22 mouse cellular contexts compared by ENCODE assay signal in genomic region chr13:102852865-102853264, GRCm38 (mm10).
DNase-seq lines count a peak whose midpoint lies in the region; ATAC-seq and TF ChIP-seq lines count a peak whose summit lies in the region.
"Had no signal": no experiment of that assay in that cellular context is flagged by ENCODE, and none has a peak within 500 bp of the region (broad histone marks: within the 10 kb centered on the region; RNA-seq: fewer than 3 reads in every experiment).

No protein-coding gene starts in this region.

- no peak overlapping the region for H3K4me3 ChIP-seq in kidney, adult 2 months (ENCODE audit: insufficient read depth, low read depth, low read length)
- H3K4me3 ChIP-seq in kidney, embryonic 14.5 days (ENCODE audit: low read length), result no peak overlapping the region
- H3K4me3 ChIP-seq in lung, embryonic 16.5 days (ENCODE audit: low read length), result no peak overlapping the region
- H3K4me3 ChIP-seq in intestine, embryonic 16.5 days (ENCODE audit: low read length), result no peak overlapping the region
- H3K4me3 ChIP-seq in forebrain, embryonic 15.5 days, result no peak overlapping the region
- H3K4me3 ChIP-seq: embryonic facial prominence, embryonic 15.5 days; heart, embryonic 12.5 days; limb, embryonic 15.5 days; midbrain, embryonic 13.5 days had no signal

- peaks cover 6% of the 10 kb centered on the region; the same call in 1 of the 2 replicates for H3K4me1 ChIP-seq in kidney, adult 2 months (ENCODE audit: control insufficient read depth, insufficient read depth, low read length)
- H3K4me1 ChIP-seq in kidney, embryonic 14.5 days (ENCODE audit: control insufficient read depth, insufficient read depth, low read length), result no peaks in the 10 kb centered on the region; the same call in 1 of the 2 replicates
- peaks cover 7% of the 10 kb centered on the region; the same call in 1 of the 2 replicates for H3K4me1 ChIP-seq in lung, embryonic 16.5 days (replicated peaks; ENCODE audit: control insufficient read depth, insufficient read depth, low read length)
- H3K4me1 ChIP-seq in intestine, embryonic 16.5 days (ENCODE audit: control insufficient read depth, insufficient read depth, low read length), result peaks cover 8% of the 10 kb centered on the region
- no peaks in the 10 kb centered on the region for H3K4me1 ChIP-seq in forebrain, embryonic 15.5 days
- H3K4me1 ChIP-seq: limb, embryonic 15.5 days had no signal

- H3K9me3 ChIP-seq in kidney, embryonic 14.5 days (ENCODE audit: control insufficient read depth, low read length), result no peaks in the 10 kb centered on the region
- H3K9me3 ChIP-seq in lung, embryonic 16.5 days (ENCODE audit: control insufficient read depth, low read length), result no peaks in the 10 kb centered on the region
- no peaks in the 10 kb centered on the region for H3K9me3 ChIP-seq in intestine, embryonic 16.5 days (ENCODE audit: control insufficient read depth, low read length)
- H3K9me3 ChIP-seq in forebrain, embryonic 15.5 days, result no peaks in the 10 kb centered on the region
- H3K9me3 ChIP-seq: embryonic facial prominence, embryonic 15.5 days; heart, embryonic 12.5 days; limb, embryonic 15.5 days; midbrain, embryonic 13.5 days had no signal

- no peak for TF ChIP-seq CTCF in kidney, adult 2 months (conservative IDR thresholded peaks at IDR 0.05; ENCODE audit: insufficient read depth, insufficient read length, low read depth, low read length)

- peak; percentile 78 for DNase-seq in kidney, adult 2 months
- no peak for DNase-seq in lung, postnatal 4 days
- peak; percentile 47 for DNase-seq in retina, embryonic 14.5 days (ENCODE audit: low spot score)
- no peak for DNase-seq in adrenal gland, adult 8-10 months
- DNase-seq: adrenal gland, postnatal 14 days; cerebellum, adult 8-10 months; gastrocnemius, postnatal 10 days; heart, adult 11 months; heart, postnatal 14 days; left cerebral cortex, postnatal 4 days; lung, adult 2 months; right cerebral cortex, postnatal 25 days had no signal

- no peaks in the 10 kb centered on the region for H3K27me3 ChIP-seq in kidney, adult 2 months (replicated peaks; ENCODE audit: control insufficient read depth, insufficient read depth, low read length)
- H3K27me3 ChIP-seq in kidney, embryonic 14.5 days (ENCODE audit: control insufficient read depth, insufficient read depth, low read length), result no peaks in the 10 kb centered on the region
- no peaks in the 10 kb centered on the region for H3K27me3 ChIP-seq in lung, embryonic 16.5 days (ENCODE audit: control insufficient read depth, insufficient read depth, low read depth, low read length)
- H3K27me3 ChIP-seq in intestine, embryonic 16.5 days (replicated peaks; ENCODE audit: control insufficient read depth, insufficient read depth, low read length), result no peaks in the 10 kb centered on the region
- no peaks in the 10 kb centered on the region for H3K27me3 ChIP-seq in forebrain, embryonic 15.5 days
- H3K27me3 ChIP-seq: embryonic facial prominence, embryonic 15.5 days; heart, embryonic 12.5 days; limb, embryonic 15.5 days; midbrain, embryonic 13.5 days had no signal

- no peak for ATAC-seq in kidney, embryonic 14.5 days (ENCODE audit: low FRiP score, low TSS enrichment)
- ATAC-seq in lung, embryonic 16.5 days (ENCODE audit: low read depth), result peak; percentile 59
- ATAC-seq in intestine, embryonic 16.5 days, result peak; percentile 33; the same call in 1 of the 2 replicates
- ATAC-seq in forebrain, embryonic 15.5 days (replicated peaks), result no peak
- ATAC-seq: activated CD4-positive, CD25-positive, alpha-beta regulatory T cell, adult 4 months; forebrain, embryonic 14.5 days; midbrain, embryonic 13.5 days had no signal

- no peak overlapping the region for H3K27ac ChIP-seq in kidney, adult 2 months (ENCODE audit: insufficient read depth, low read depth, low read length)
- H3K27ac ChIP-seq in kidney, embryonic 14.5 days (ENCODE audit: low read depth, low read length), result no peak overlapping the region
- peak overlapping the region; percentile 17; the same call in 1 of the 2 replicates for H3K27ac ChIP-seq in lung, embryonic 16.5 days (ENCODE audit: low read length)
- no peak overlapping the region for H3K27ac ChIP-seq in intestine, embryonic 16.5 days (ENCODE audit: low read length)
- no peak overlapping the region for H3K27ac ChIP-seq in forebrain, embryonic 15.5 days (replicated peaks)
- H3K27ac ChIP-seq: embryonic facial prominence, embryonic 15.5 days; limb, embryonic 15.5 days; midbrain, embryonic 13.5 days had no signal

- H3K9ac ChIP-seq in kidney, embryonic 14.5 days (ENCODE audit: low read depth, low read length), result no peak overlapping the region
- H3K9ac ChIP-seq in lung, embryonic 16.5 days (ENCODE audit: low read length), result no peak overlapping the region
- H3K9ac ChIP-seq in intestine, embryonic 16.5 days (ENCODE audit: low read depth, low read length), result no peak overlapping the region
- H3K9ac ChIP-seq in forebrain, embryonic 15.5 days (replicated peaks), result no peak overlapping the region
- H3K9ac ChIP-seq: embryonic facial prominence, embryonic 15.5 days; heart, embryonic 12.5 days; limb, embryonic 15.5 days; midbrain, embryonic 13.5 days had no signal

- H3K36me3 ChIP-seq in kidney, adult 2 months (ENCODE audit: control insufficient read depth, insufficient read depth, low read length), result no peaks in the 10 kb centered on the region
- H3K36me3 ChIP-seq in kidney, embryonic 14.5 days (ENCODE audit: control insufficient read depth, insufficient read depth, low read length), result peaks cover 2% of the 10 kb centered on the region; the same call in 1 of the 2 replicates
- H3K36me3 ChIP-seq in lung, embryonic 16.5 days (ENCODE audit: control insufficient read depth, insufficient read depth, low read length), result no peaks in the 10 kb centered on the region
- no peaks in the 10 kb centered on the region for H3K36me3 ChIP-seq in intestine, embryonic 16.5 days (ENCODE audit: control insufficient read depth, insufficient read depth, low read length)
- no peaks in the 10 kb centered on the region for H3K36me3 ChIP-seq in forebrain, embryonic 15.5 days
- H3K36me3 ChIP-seq: embryonic facial prominence, embryonic 15.5 days; limb, embryonic 15.5 days; midbrain, embryonic 13.5 days had no signal

- H3K4me2 ChIP-seq in kidney, embryonic 14.5 days (replicated peaks; ENCODE audit: low read depth, low read length), result no peak overlapping the region
- no peak overlapping the region for H3K4me2 ChIP-seq in lung, embryonic 16.5 days (ENCODE audit: low read depth, low read length)
- H3K4me2 ChIP-seq in intestine, embryonic 16.5 days (ENCODE audit: low read depth, low read length), result no peak overlapping the region
- no peak overlapping the region for H3K4me2 ChIP-seq in forebrain, embryonic 15.5 days (replicated peaks)
- H3K4me2 ChIP-seq: embryonic facial prominence, embryonic 15.5 days; heart, embryonic 12.5 days; limb, embryonic 15.5 days; midbrain, embryonic 13.5 days had no signal

- WGBS in kidney, adult 2 months, result 56% methylated on average over 5 of the region's 5 CpGs
- WGBS in kidney, embryonic 14.5 days, result 85% methylated on average over 5 of the region's 5 CpGs
- WGBS in lung, embryonic 16.5 days, result 81% methylated on average over 5 of the region's 5 CpGs
- 71% methylated on average over 5 of the region's 5 CpGs for WGBS in intestine, embryonic 16.5 days
- 90% methylated on average over 5 of the region's 5 CpGs for WGBS in forebrain, embryonic 15.5 days

- TF ChIP-seq POLR2A in kidney, adult 2 months (IDR thresholded peaks at IDR 0.05; ENCODE audit: low read depth, low read length), result no peak

Comparison
In these comparisons a context has a peak if more than half of its experiments do, and no peak if none do; other contexts are left out.
1. DNase-seq: peak in kidney, adult 2 months (single experiment) and retina, embryonic 14.5 days (single experiment); none in lung, postnatal 4 days (0 of 2) and adrenal gland, adult 8-10 months (single experiment).
2. ATAC-seq: peak in lung, embryonic 16.5 days (single experiment) and intestine, embryonic 16.5 days (single experiment); none in kidney, embryonic 14.5 days (single experiment) and forebrain, embryonic 15.5 days (single experiment).